In the genomic region with DNA sequence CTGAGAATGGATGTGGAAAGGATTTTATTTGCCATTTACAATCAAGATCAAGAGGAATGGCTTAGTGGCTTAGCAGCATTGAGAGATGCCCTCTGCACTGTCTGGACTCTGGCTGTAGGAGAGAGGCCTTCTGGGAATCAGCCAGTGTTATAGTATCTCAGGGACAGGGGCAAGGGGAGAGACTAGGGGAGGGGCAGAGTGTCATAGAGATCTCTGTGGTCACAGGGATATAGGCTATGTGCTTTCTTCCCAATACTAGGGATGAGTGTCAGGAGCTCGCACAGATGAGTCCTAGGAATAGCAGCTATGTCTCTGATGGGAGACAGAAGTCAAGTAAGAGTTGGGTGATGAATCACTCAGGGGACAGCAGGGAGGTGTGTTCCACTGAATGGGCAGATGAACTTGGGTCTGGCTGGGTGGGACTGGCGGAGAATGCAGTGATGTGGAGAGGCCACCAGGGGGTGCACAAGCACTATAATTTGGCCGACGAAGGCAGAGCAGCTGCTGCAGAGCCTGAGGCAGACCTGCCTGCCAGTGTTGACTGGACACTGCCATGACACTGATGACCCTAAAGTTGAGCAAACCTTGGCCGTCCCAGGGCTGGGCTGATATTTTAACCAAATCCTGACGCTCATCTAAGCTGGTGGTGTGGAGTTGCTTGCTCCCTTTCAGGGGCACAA, we compare ENCODE assay signal across 8 mouse cellular contexts. TPM values are rescaled to one million over a fixed set of nuclear protein-coding genes. Genes with fewer than 3 reads are reported as not detected.
DNase-seq lines count a peak whose midpoint lies in the region; ATAC-seq and TF ChIP-seq lines count a peak whose summit lies in the region.
"Had no signal": no experiment of that assay in that cellular context is flagged by ENCODE, and none has a peak within 500 bp of the region (broad histone marks: within the 10 kb centered on the region; RNA-seq: fewer than 3 reads in every experiment).

No protein-coding gene starts in this region.

- no peak overlapping the region for H3K27ac ChIP-seq in ES-Bruce4 (ENCODE audit: insufficient read depth, low read length)
- H3K27ac ChIP-seq: stomach, embryonic 15.5 days had no signal

- TF ChIP-seq CTCF in ES-Bruce4 (IDR thresholded peaks at IDR 0.05; ENCODE audit: low read depth, low read length): peak; percentile 95

- TF ChIP-seq POLR2A in ES-Bruce4 (IDR thresholded peaks at IDR 0.05; ENCODE audit: insufficient read depth, low read length): no peak

- DNase-seq in adrenal gland, postnatal 25 days: peak; percentile 74
- DNase-seq in heart, postnatal 4 days: peak; percentile 75
- peak; percentile 72 to 78 for DNase-seq in layer of hippocampus, postnatal 10 days (ENCODE audit: low spot score in 2 of 2)
- DNase-seq in mesoderm, embryonic 11.5 days (ENCODE audit: low read depth, low spot score): peak; percentile 64
- DNase-seq in right cerebral cortex, postnatal 25 days: peak; percentile 55

- no peaks in the 10 kb centered on the region for H3K9me3 ChIP-seq in ES-Bruce4 (replicated peaks; ENCODE audit: control insufficient read depth, insufficient read depth, low read length, poor library complexity, severe bottlenecking)
- H3K9me3 ChIP-seq: stomach, embryonic 15.5 days had no signal

- TF ChIP-seq EP300 in ES-Bruce4 (IDR thresholded peaks at IDR 0.05; ENCODE audit: insufficient read depth, low read depth, low read length): no peak

- no peaks in the 10 kb centered on the region for H3K4me1 ChIP-seq in ES-Bruce4 (ENCODE audit: control insufficient read depth, insufficient read depth, low read length)
- H3K4me1 ChIP-seq: stomach, embryonic 15.5 days had no signal

- no peak overlapping the region for H3K4me3 ChIP-seq in ES-Bruce4 (ENCODE audit: low read depth, low read length)
- H3K4me3 ChIP-seq: stomach, embryonic 15.5 days had no signal

- ATAC-seq in erythroblast, adult 5-6 weeks (replicated peaks; ENCODE audit: low FRiP score, poor library complexity, severe bottlenecking): peak; percentile 61

- no peaks in the 10 kb centered on the region for H3K27me3 ChIP-seq in ES-Bruce4 (ENCODE audit: control insufficient read depth, insufficient read depth, low read length, poor library complexity, severe bottlenecking)
- H3K27me3 ChIP-seq: stomach, embryonic 15.5 days had no signal

- no peak overlapping the region for H3K9ac ChIP-seq in ES-Bruce4 (ENCODE audit: low read depth, poor library complexity, severe bottlenecking)
- H3K9ac ChIP-seq: stomach, embryonic 15.5 days had no signal

- no peaks in the 10 kb centered on the region for H3K36me3 ChIP-seq in ES-Bruce4 (ENCODE audit: control insufficient read depth, insufficient read depth, low read length, poor library complexity, severe bottlenecking)
- H3K36me3 ChIP-seq: stomach, embryonic 15.5 days had no signal

RNA-seq across cellular contexts. Expression of a gene that starts 30.1 kb away (rescaled TPM):
- polyA plus RNA-seq in ES-Bruce4 (2011; ENCODE audit: insufficient read depth, insufficient read length, low read depth, missing spikeins): 4.8 and 5.2 TPM in 2 replicates
- total RNA-seq in adrenal gland, postnatal 25 days (2021): 4.1 and 4.3 TPM in 2 replicates
- not detected in 2 replicates for total RNA-seq in erythroblast, adult 5-6 weeks (2015; ENCODE audit: low replicate concordance)
- 1.0 TPM in 1 of 2 replicates, not detected in the other for total RNA-seq in erythroblast, adult 5-6 weeks (2017; ENCODE audit: low replicate concordance)
- total RNA-seq in heart, postnatal 4 days (2021): 1 to 10 TPM; 1.4 to 1.5 TPM
- 10 to 100 TPM; 30.5 to 33.9 TPM for total RNA-seq in layer of hippocampus, postnatal 10 days (2021)

RNA-seq across cellular contexts. Expression of a gene that starts 59.6 kb away (rescaled TPM):
- polyA plus RNA-seq in ES-Bruce4 (2011; ENCODE audit: insufficient read depth, insufficient read length, low read depth, missing spikeins): 24.5 and 38.2 TPM in 2 replicates
- 1.4 and 2.5 TPM in 2 replicates for total RNA-seq in adrenal gland, postnatal 25 days (2021)
- 1.0 and 1.9 TPM in 2 replicates for total RNA-seq in erythroblast, adult 5-6 weeks (2015; ENCODE audit: low replicate concordance)
- 7.5 and 8.2 TPM in 2 replicates for total RNA-seq in erythroblast, adult 5-6 weeks (2017; ENCODE audit: low replicate concordance)
- 10 to 100 TPM in 1 of 2 experiments, 1 to 10 TPM in 1; 9.4 to 10.3 TPM for total RNA-seq in heart, postnatal 4 days (2021)
- total RNA-seq in layer of hippocampus, postnatal 10 days (2021): 1 to 10 TPM; 3.0 to 3.3 TPM
